Mouse (Mus musculus): Measurements from ENCODE around the gene Slc12a7.
"Not testable (repeated sequence)": the region's sequence is repeated elsewhere in the genome, so short reads cannot be mapped to it uniquely, and the experiment has no call there.

Slc12a7 gene

GRCm38 (mm10) chr13:73732742-73733700 lies at the start of gene Slc12a7:
Gene Slc12a7 (plus strand): TSS chr13:73733094.
- DNase-seq (ENCODE audit: low spot score): no peak

GRCm38 (mm10) chr13:73683682-73684081 lies 49.2 kb upstream of the Slc12a7 start:
- no peak for DNase-seq (ENCODE audit: low spot score)

GRCm38 (mm10) chr13:73684412-73684811 lies 48.5 kb upstream of the Slc12a7 start:
- no peak for DNase-seq (ENCODE audit: low spot score)

- no peak for DNase-seq (ENCODE audit: low spot score)
Measured at GRCm38 (mm10) chr13:73685502-73685901, 47.4 kb upstream of the Slc12a7 start.

DNA sequence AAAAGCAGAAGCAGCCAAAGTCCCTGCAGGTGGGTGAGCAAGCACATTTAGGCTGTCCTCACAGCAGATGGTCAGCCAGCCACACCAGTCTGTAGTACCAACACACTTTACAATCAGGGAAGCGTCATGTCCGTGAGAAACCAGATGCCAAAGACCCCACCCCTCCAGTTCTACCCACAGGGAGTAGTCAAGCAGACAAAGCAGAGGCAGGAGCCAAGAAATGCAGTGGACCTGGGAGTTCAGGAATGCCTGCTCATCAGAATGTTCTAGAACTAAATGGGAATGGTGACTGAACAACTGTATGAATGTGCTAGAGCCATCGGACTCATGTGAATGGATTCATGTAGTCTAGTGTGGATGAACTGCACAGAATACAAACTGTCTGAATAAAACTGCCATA lies 45.3 kb upstream of the Slc12a7 start:
- no peak for DNase-seq (ENCODE audit: low spot score)

DNA sequence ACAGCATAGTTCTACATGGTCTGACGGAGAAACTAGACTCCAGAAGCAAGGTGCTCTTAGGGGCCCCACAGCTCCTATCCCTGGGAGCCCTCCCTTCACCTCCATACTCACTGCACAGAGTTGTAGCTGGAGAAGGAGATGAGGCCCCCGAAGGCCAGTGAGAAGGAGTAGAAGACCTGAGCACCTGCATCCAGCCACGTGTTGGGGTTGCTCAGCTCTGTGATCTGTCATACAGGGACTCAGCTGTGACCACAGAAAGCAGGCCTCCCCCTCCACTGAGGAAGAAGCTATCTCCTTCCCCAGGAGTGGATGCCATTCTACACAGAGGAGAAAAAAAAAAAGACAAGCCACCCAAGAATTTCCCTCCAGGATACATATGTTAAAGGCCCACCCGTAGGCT lies 44.0 kb upstream of the Slc12a7 start:
- DNase-seq (ENCODE audit: low spot score): no peak

GRCm38 (mm10) chr13:73692249-73692868 lies 40.5 kb upstream of the Slc12a7 start:
- DNase-seq (ENCODE audit: low spot score): no peak

- DNase-seq (ENCODE audit: low spot score): no peak
Measured at GRCm38 (mm10) chr13:73693333-73693732, 39.6 kb upstream of the Slc12a7 start.

GRCm38 (mm10) chr13:73694972-73695371 lies 37.9 kb upstream of the Slc12a7 start:
- no peak for DNase-seq (ENCODE audit: low spot score)

- no peak for DNase-seq (ENCODE audit: low spot score)
Measured at GRCm38 (mm10) chr13:73696529-73696928, 36.4 kb upstream of the Slc12a7 start.

DNA sequence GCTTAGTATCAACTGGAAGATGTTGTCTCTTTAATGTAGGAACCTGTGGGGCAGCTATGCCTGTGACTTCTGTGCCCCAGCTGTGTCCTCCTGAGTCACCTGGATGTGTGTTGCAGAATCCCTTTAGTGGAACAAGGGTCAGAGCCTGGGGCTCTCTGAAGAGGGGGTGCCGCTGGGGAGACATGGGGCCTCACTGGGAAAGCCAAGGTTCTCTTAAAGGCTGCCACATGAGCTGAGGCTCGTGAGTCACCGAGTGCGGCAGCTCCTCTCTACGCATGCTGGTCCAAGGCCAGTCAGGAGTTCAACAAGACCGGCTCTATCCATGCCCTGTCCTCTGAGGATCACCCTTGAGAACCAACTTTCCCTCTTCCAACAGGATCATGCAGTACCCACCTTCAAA lies 33.2 kb upstream of the Slc12a7 start:
- no peak for DNase-seq (ENCODE audit: low spot score)

DNA sequence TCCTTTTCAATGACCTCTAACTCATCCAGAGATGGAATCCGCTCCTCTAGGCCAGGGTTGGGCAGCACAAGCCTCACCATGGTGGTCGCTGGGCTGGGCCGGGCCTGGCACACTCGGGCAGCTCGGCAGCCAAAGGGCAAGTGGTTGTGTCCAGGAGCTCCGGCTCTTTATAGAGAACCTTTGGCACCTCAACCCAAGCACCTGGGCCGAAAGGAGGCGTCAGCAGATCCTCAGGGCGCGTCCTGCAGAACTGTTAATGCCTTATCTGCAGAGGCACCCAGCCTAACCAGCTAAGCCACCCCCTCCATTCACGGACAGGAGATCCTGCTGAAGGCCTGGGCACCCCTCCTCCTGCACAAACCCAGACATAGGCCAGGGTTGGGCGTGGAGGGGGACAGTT lies 32.3 kb upstream of the Slc12a7 start:
- DNase-seq (ENCODE audit: low spot score): no peak

DNA sequence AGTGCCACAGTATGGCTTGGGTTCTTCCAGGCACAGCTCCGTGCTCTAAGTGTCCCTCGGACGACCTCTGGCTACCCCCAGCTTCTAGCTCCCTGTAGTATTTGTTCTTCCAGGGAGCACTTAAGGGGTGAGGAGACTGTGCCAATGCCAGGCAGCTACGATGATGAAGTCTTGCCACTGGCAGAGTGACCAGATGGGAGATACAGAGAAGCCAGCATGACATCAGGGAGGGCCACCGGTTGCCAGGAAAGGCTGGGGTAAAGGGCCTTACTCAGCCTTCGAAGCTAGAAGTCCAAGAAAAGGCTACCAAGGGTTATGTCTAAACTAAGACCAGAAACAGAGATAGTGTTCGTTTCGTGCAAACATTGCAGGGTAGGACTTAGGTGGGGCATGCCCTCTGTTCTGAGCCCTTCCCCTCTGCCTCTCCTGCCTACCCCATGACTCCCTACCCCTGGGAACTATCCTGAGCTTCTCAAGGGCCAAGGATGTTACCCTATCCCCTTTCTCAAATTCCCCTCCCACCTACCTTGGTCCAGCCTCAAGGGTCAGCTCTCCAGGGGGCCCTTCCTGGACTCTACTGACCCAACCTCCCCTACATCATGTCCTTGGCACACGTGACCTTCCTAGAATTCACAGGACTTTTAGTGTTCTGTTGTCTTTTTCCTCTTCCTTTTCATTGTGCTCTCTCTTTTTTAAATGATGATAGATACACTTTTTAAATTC lies 31.6 kb upstream of the Slc12a7 start:
- no peak for DNase-seq (ENCODE audit: low spot score)

DNA sequence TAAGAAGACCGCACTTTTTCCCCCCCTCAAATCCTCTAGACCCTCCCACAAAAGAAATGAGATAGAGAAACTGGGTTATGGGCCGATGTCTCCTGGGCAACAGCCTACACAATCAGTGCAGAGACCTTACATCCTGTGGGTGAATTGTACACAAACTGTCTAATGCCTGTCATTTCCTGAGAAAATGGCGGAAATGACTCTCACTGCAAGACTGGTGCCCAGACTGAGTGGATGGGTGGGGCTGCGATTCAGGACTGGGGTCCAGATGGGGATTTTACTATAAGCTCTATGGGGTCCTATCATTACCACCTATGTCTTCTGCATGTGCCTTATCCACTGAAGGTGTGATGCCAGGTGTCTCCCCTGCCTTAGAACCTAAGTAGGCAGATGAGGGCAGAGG lies 30.1 kb upstream of the Slc12a7 start:
- no peak for DNase-seq (ENCODE audit: low spot score)

GRCm38 (mm10) chr13:73703486-73703885 lies 29.4 kb upstream of the Slc12a7 start:
- DNase-seq (ENCODE audit: low spot score): not testable (repeated sequence)

GRCm38 (mm10) chr13:73704694-73705325 lies 28.1 kb upstream of the Slc12a7 start, which contains the start of gene Slc6a19:
Gene Slc6a19 (minus strand): TSS chr13:73704865.
- no peak for DNase-seq (ENCODE audit: low spot score)

DNA sequence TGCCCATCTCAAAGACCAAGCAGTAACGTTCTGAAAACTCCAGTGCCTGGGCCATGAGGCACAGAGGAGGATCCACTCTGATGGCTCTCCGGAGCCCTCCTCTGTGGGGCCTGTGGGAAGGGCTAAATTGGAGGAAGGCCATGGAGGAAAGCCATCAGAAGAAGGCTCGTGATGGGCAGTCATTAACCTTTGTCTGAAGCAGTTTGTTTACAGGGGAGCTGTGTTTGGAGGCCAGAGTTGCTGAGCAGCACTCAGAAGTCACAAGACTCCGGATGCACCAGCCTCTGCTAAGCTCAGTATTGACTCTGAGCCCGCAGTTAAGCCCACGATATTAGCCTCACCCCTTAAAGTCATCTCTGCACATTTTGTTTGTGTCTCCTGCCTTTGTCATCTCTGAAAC lies 23.4 kb upstream of the Slc12a7 start:
- no peak for DNase-seq (ENCODE audit: low spot score)

GRCm38 (mm10) chr13:73711221-73711620 lies 21.7 kb upstream of the Slc12a7 start:
- DNase-seq (ENCODE audit: low spot score): no peak

GRCm38 (mm10) chr13:73711803-73712202 lies 21.1 kb upstream of the Slc12a7 start:
- no peak for DNase-seq (ENCODE audit: low spot score)

- DNase-seq (ENCODE audit: low spot score): no peak
Measured at GRCm38 (mm10) chr13:73712228-73712627, 20.7 kb upstream of the Slc12a7 start.

DNA sequence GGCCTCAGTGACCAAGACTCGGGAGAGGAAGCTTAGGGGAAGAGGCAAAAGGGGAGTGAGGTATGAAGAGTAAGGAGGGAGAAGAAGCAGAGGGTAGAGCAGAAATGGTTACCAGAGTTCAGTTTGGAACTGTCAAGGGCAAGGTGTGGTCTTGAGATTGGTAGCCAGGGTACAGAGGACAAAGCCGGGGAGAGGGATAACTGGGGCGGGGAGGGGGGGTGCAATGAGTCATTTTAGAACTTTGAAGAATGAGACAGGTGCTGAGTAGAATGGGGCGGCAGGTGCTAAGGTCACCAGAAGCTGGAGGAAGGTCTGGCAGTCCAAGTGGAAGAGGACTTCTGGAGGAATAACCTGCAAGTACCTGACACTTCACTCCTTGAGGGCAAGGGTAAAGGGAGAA lies 19.7 kb upstream of the Slc12a7 start:
- no peak for DNase-seq (ENCODE audit: low spot score)

- DNase-seq (ENCODE audit: low spot score): no peak
Measured at GRCm38 (mm10) chr13:73714020-73714419, 18.9 kb upstream of the Slc12a7 start.
